Mouse (Mus musculus): Measurements from ENCODE around the gene Ccnjl. TPM values are rescaled to one million over a fixed set of nuclear protein-coding genes. Genes with fewer than 3 reads are reported as not detected.

Gene Ccnjl
- total RNA-seq, 2 experiments from 2014 or later = 0.21 TPM; not detected in 1

- DNase-seq = no peak
Measured at GRCm38 (mm10) chr11:43569188-43569587, 40.6 kb downstream of the Ccnjl start.

- DNase-seq = peak; percentile 46
Measured at GRCm38 (mm10) chr11:43569595-43569994, 41.0 kb downstream of the Ccnjl start.

DNA sequence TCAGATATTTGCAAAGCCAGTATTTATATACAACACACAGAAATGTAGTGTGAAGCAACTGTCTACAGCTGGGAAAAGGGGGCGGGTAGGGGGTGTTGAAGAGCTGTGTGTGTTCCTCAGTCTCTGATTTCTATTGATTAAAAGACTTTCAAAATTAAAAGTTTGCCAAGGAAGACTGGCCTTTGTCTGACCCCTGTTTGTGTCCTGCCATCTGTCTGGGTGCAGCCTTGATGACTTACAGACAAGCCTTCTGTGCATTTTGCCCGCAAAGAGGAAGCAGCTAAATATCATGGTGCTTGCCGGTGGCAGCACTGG lies 46.4 kb downstream of the Ccnjl start:
- no peak for DNase-seq

DNA sequence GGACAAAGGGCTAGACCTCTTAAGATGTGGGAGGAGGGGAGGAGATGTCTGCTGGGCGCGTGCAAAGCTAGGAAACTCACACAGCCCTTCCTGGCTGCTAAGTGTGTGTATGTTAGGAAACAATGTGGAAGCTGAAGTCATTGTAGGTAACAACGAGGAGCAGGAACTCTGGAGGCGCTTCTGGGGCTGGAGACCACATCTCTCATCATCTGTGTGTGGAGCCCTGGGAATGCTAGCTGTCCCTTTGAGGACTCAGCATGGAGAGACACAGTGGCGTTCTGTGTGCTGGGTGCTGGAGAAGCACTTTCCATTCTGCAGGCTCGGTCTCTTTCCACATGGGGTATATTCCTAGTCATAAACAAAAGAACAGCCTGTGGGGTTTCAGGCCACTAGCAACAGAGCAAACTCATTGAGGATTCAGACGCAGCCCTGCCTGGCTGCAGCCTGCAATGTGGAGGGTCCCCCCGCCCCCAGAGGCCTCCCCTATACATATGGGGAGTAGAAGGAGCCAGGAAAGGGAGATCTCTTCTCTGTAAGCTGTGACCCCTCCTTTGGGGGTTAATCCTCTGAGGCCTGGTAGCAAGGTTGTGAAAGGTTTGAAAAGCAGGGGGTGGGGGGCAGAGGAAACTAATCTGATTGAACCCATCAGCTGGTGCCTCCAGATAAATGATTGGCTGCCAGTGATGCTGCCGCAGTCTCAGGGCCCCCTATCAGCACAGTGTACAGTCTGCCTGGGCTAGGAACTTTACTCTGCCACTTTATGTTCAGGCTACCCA lies 47.0 kb downstream of the Ccnjl start:
- DNase-seq = no peak

- DNase-seq = no peak
Measured at GRCm38 (mm10) chr11:43577713-43578478, 49.3 kb downstream of the Ccnjl start.

GRCm38 (mm10) chr11:43585211-43586005 lies 56.8 kb downstream of the Ccnjl start:
- DNase-seq = no peak

GRCm38 (mm10) chr11:43586324-43587090 lies 57.9 kb downstream of the Ccnjl start, which contains the start of gene 4933415A04Rik:
Gene 4933415A04Rik, plus strand, starts transcription at chr11:43587040.
- DNase-seq = no peak

DNA sequence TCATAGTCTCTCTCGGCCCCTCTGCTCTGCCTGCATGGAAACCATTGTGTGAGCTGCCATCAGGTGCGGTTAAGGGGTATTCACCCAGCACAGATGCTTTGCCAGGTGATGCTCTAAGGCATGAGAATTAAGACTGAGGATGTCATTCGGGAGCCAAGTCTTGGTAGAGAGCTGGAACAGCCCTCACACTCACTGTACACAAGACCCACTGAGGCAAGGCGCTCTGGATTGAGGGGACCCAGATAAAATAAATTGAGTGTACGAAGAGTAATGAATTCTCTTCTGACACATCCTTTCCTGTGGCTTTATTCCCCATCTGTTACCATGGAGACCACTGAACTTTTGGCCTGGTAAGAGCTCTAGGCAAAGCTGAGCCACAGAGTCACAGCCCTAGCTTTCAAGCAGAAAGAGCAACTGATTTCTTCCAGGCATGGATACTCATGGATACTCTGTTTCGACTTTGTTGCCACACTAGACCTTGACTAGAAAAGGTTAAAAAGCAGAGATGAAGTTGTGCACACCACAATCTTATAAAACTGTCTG lies 61.0 kb downstream of the Ccnjl start:
- DNase-seq = no peak

GRCm38 (mm10) chr11:43601440-43601839 lies 72.9 kb downstream of the Ccnjl start, which contains the start of gene Fabp6:
Gene Fabp6, minus strand, starts transcription at chr11:43601540.
- no peak for DNase-seq

DNA sequence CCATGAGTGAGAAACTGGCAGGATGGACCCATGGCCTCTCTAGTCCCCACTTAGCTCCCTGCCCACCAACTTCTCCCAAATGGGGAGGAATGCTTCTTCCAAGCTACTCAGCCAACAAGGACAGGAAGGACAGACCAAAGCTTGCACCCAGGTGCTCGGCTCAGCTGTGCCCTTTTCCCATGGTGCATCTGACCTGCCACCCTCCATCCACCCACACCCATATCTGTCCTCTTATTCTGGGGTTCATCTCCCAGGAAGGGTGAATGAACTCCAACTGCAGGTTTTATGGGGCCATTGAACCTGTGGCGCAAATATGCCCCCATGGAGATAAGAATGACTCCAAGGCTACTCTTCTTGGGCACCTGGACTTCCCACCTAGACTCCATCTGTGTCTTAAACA lies 75.6 kb downstream of the Ccnjl start:
- DNase-seq = no peak

DNA sequence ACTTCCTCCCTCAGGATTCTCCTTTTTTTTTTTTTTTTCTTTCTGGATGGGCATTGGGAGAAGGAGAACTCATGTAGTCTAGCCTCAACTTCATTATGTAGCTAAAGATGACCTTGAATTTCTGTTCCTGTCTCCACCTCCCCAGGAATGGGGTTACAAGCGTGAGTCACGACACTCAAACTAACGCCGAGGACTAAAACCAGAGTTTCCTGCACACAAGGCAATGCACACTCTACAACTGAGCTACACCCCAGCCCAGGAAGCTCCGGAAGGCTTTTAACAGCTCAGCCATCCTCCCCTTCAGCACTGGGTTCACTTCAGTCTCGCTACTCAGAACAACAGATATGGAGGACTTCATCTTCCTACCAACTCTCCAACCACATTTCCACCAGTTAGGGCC lies 76.3 kb downstream of the Ccnjl start:
- DNase-seq = no peak

DNA sequence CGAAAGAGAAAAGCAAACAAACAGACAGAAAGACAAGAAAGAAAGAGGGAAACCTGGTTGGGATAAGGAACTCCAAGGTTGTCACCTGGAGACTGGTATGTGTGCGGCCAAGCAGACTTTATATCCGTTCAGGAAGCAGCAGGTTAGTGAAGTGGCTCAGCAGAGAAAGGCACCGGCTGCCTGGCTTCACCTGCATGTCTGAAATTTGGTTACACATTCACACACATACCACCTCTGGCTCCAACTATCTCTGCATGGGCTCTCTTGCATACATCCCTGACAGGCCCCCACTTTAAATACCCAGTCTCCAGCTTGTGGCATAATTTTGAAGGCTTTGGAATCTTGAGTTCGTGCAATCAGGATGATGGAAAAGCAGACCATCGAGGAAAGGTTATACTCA lies 77.3 kb downstream of the Ccnjl start:
- DNase-seq = no peak

DNA sequence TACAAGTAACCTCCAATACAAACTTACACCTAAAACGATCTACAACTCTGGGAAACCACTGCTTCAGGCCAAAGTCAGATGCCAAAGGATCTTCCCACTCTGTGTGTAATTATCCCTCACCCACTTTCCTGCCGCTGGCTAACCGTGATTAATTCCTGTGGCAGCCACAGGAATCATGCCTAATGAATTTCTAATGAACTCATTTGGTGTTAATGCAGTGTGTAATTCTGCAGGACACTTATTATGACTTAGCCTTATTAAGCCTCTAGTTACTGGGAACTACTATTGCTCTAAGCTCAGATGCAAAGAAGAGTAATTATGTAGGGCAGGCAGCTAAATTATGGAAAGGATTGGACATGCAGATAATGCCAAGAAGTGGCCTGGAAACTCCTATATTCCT lies 79.9 kb downstream of the Ccnjl start:
- DNase-seq = no peak

DNA sequence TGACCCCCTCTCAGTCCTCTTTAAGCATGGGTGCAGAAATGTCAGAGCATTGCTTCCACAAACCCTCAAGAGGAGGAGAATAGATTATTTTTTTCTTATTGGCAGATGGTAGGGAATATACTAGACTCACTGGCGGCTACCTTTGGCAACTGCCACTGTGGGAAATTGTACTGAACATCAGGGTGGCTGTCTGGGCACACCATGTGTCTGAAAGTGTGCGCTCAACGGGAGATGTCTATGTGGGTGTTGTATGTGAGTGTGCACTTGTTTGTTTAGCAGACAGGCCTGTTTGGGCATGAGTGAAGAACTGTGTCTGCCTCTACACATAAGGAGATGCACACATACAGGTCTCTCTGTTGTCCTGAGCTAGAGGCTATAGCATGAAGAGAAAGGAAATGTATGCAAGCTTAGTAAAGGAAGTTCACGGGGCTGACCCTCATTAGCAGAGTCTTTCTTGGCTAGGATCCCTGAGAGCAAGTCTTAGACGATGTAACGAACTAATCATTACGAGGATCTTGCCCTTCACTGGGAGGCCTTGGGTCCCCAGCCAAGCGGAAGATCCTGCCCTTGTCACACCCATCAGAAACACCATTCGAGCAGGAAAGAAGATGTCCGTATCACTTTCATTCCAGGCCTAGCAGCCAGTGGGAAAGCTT lies 81.5 kb downstream of the Ccnjl start:
- DNase-seq = no peak

GRCm38 (mm10) chr11:43610662-43611033 lies 82.1 kb downstream of the Ccnjl start:
- no peak for DNase-seq

- DNase-seq = peak; percentile 32
Measured at GRCm38 (mm10) chr11:43612834-43613488, 84.4 kb downstream of the Ccnjl start.

GRCm38 (mm10) chr11:43617924-43618323 lies 89.3 kb downstream of the Ccnjl start:
- no peak for DNase-seq

DNA sequence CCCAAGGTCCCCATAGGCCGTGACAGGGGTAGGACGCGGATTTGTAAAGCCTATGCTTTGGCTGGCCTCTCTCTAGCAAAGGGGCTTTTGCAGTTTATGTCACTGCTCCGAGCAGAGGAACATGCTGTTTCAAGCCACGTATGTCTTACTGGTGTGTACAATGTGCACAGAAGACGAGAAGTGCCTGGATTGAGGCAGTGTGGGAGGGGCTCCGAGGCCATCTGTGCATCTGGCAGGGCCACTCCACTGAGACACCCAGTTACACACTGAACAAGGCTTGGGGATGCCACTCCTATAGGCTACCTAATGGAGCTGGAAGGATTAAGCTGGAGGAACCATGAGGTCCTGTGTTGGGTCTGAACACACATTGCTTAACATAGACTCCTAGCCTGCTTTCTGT lies 89.8 kb downstream of the Ccnjl start:
- no peak for DNase-seq

DNA sequence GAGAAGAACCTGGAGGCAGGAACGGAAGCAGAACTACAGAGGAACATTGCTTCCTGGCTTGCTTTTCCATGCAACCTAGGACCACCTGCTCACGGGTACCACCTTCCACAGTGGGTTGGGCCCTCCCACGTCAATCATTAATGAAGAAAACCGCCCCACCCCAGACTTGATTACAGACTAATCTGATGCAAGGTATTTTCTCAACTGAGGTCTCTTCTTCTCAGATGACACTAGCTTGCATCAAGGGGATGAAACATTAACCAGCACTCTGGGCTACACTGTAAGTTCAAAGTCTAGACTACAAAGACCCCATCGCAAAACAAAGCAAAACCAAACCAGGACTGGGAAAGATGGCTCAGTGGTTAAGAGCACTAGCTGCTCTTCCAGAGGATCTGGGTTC lies 93.2 kb downstream of the Ccnjl start:
- DNase-seq = no peak

- DNase-seq = no peak
Measured at GRCm38 (mm10) chr11:43624341-43624740, 95.8 kb downstream of the Ccnjl start.
